8 mouse cellular contexts compared by ENCODE assay signal in the genomic region with DNA sequence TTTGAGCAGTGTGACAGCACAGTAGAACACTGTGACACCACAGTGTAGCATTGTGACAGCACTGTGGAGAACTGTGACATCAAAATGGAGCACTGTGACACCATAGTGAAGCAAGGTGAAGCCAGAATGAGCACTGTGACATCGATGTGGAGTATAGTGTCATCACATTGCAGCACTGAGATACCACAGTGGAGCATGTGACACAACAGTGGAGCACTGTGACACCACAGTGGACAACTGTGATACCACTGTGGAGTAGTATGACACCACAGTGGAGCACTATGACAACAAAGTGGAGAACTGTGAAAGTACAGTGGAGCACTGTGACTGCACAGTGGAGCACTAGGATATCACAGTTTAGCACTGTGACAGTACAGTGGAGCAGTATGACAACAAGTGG.
DNase-seq lines count a peak whose midpoint lies in the region; ATAC-seq and TF ChIP-seq lines count a peak whose summit lies in the region.

No protein-coding gene starts in this region.

- no peak for TF ChIP-seq EP300 in heart, adult 2 months (IDR thresholded peaks at IDR 0.05; ENCODE audit: insufficient read depth, low read depth, low read length)
- no peak for TF ChIP-seq EP300 in stomach, postnatal 0 days (optimal IDR thresholded peaks at IDR 0.05)

- 44% methylated on average over 1 of the region's 1 CpGs for WGBS in heart, embryonic 10.5 days
- WGBS in heart, adult 2 months, result 55% methylated on average over 1 of the region's 1 CpGs
- 32% methylated on average over 1 of the region's 1 CpGs for WGBS in liver, embryonic 12.5 days (ENCODE audit: insufficient replicate concordance)
- whole genome bisulfite sequencing in stomach, postnatal 0 days, result 63% methylated on average over 1 of the region's 1 CpGs

- H3K9ac ChIP-seq in heart, adult 2 months (ENCODE audit: low read depth, low read length), result no peak overlapping the region
- H3K9ac ChIP-seq in liver, embryonic 12.5 days, result no peak overlapping the region
- no peak overlapping the region for H3K9ac ChIP-seq in stomach, postnatal 0 days (ENCODE audit: low read length)

- peak; percentile 70 for DNase-seq in heart, embryonic 10.5 days (ENCODE audit: low spot score)
- DNase-seq in heart, adult 2 months, result no peak
- DNase-seq in urinary bladder, postnatal 10 days (ENCODE audit: low spot score), result peak; percentile 9
- no peak for DNase-seq in urinary bladder, adult 18-20 months (ENCODE audit: low spot score in 2 of 2)
- no peak for DNase-seq in stomach, postnatal 0 days (ENCODE audit: low spot score)
- DNase-seq in B cell, adult 2 months, result no peak
- no peak for DNase-seq in retina, embryonic 14.5 days (ENCODE audit: low spot score)

- no peak for TF ChIP-seq POLR2A in heart, adult 2 months (IDR thresholded peaks at IDR 0.05; ENCODE audit: insufficient read depth, low read depth, low read length)

- H3K27me3 ChIP-seq in heart, embryonic 10.5 days (ENCODE audit: insufficient read depth, poor library complexity, severe bottlenecking), result no peaks in the 10 kb centered on the region
- no peaks in the 10 kb centered on the region for H3K27me3 ChIP-seq in heart, adult 2 months (ENCODE audit: control insufficient read depth, insufficient read depth, low read length)
- no peaks in the 10 kb centered on the region for H3K27me3 ChIP-seq in liver, embryonic 12.5 days (replicated peaks)
- no peaks in the 10 kb centered on the region for H3K27me3 ChIP-seq in stomach, postnatal 0 days (ENCODE audit: control insufficient read depth, insufficient read depth, low read length)

- ATAC-seq in liver, embryonic 12.5 days, result peak; percentile 22
- peak; percentile 26; the same call in 1 of the 2 replicates for ATAC-seq in stomach, postnatal 0 days (ENCODE audit: low FRiP score, low TSS enrichment)

- TF ChIP-seq CTCF in heart, adult 2 months (IDR thresholded peaks at IDR 0.05), result no peak
- TF ChIP-seq CTCF in stomach, postnatal 0 days (IDR thresholded peaks at IDR 0.05; ENCODE audit: low read depth), result no peak

- H3K4me2 ChIP-seq in liver, embryonic 12.5 days, result no peak overlapping the region
- no peak overlapping the region for H3K4me2 ChIP-seq in stomach, postnatal 0 days (replicated peaks; ENCODE audit: low read depth)

- intact Hi-C loops in heart, adult 2 months (cut with DNase I), result no loop called here

- H3K36me3 ChIP-seq in heart, embryonic 10.5 days, result no peaks in the 10 kb centered on the region
- no peaks in the 10 kb centered on the region for H3K36me3 ChIP-seq in heart, adult 2 months (ENCODE audit: control insufficient read depth, insufficient read depth, low read length)
- H3K36me3 ChIP-seq in liver, embryonic 12.5 days, result no peaks in the 10 kb centered on the region
- no peaks in the 10 kb centered on the region for H3K36me3 ChIP-seq in stomach, postnatal 0 days (ENCODE audit: control insufficient read depth, insufficient read depth, low read length)

- H3K27ac ChIP-seq in heart, embryonic 10.5 days, result no peak overlapping the region
- no peak overlapping the region for H3K27ac ChIP-seq in heart, adult 2 months
- no peak overlapping the region for H3K27ac ChIP-seq in liver, embryonic 12.5 days
- no peak overlapping the region for H3K27ac ChIP-seq in stomach, postnatal 0 days (replicated peaks)

- no peak overlapping the region for H3K4me3 ChIP-seq in heart, embryonic 10.5 days
- H3K4me3 ChIP-seq in heart, adult 2 months, result no peak overlapping the region
- no peak overlapping the region for H3K4me3 ChIP-seq in liver, embryonic 12.5 days
- H3K4me3 ChIP-seq in stomach, postnatal 0 days (ENCODE audit: low read depth, low read length), result no peak overlapping the region

- no peaks in the 10 kb centered on the region for H3K79me2 ChIP-seq in heart, adult 2 months (replicated peaks; ENCODE audit: control insufficient read depth, insufficient read depth, low read length)

- no peaks in the 10 kb centered on the region for H3K4me1 ChIP-seq in heart, embryonic 10.5 days
- no peaks in the 10 kb centered on the region for H3K4me1 ChIP-seq in heart, adult 2 months (ENCODE audit: control insufficient read depth, insufficient read depth, low read length)
- no peaks in the 10 kb centered on the region for H3K4me1 ChIP-seq in liver, embryonic 12.5 days
- no peaks in the 10 kb centered on the region for H3K4me1 ChIP-seq in stomach, postnatal 0 days (replicated peaks; ENCODE audit: control insufficient read depth, insufficient read depth)

- peaks cover 78% of the 10 kb centered on the region for H3K9me3 ChIP-seq in heart, embryonic 10.5 days
- peaks cover 77% of the 10 kb centered on the region for H3K9me3 ChIP-seq in liver, embryonic 12.5 days (replicated peaks)
- H3K9me3 ChIP-seq in stomach, postnatal 0 days (ENCODE audit: control insufficient read depth, low read length), result peaks cover 36% of the 10 kb centered on the region

Comparison
In these comparisons a context has a peak if more than half of its experiments do, and no peak if none do; other contexts are left out.
1. DNase-seq: peak in heart, embryonic 10.5 days (single experiment) and urinary bladder, postnatal 10 days (single experiment); none in heart, adult 2 months (0 of 2), urinary bladder, adult 18-20 months (0 of 2), stomach, postnatal 0 days (single experiment), B cell, adult 2 months (0 of 2) and retina, embryonic 14.5 days (single experiment).